Mouse (Mus musculus): ENCODE measurements around the gene Elp4.

- TF ChIP-seq CTCF (IDR thresholded peaks at IDR 0.05; ENCODE audit: borderline replicate concordance, insufficient read depth, low read length): no peak
- TF ChIP-seq POLR2A (IDR thresholded peaks at IDR 0.05; ENCODE audit: low read depth, low read length): no peak
Measured at GRCm38 (mm10) chr2:105662606-105663005, 241.8 kb downstream of the Elp4 start.

All from embryonic fibroblast, embryonic 13.5 days (primary cell).